Mouse (Mus musculus) CH12.LX (cell line): ENCODE results near the gene Fosb. TPM values are rescaled to one million over a fixed set of nuclear protein-coding genes. Genes with fewer than 3 reads are reported as not detected.

Experiments used
- DNase-seq: peaks from one replicate; pipeline ENCODE4 v3.0.0-alpha.2; 2013; ENCODE audit errors: extremely low read depth
- H3K27ac ChIP-seq: 2 replicates; pipeline ENCODE4 v1.5.1; 2012; ENCODE audit warnings: low read depth, mild to moderate bottlenecking, control low read depth, moderate library complexity; ENCODE audit not compliant: insufficient read depth
- H3K27me3 ChIP-seq: replicated peaks from 2 replicates; pipeline ENCODE3; 2012; ENCODE audit warnings: inconsistent platforms
- H3K36me3 ChIP-seq, 2 experiments: replicated peaks in 1 of 2; 2 replicates each; pipeline versions ENCODE3 to v1.6.1; 2012; ENCODE audit warnings: inconsistent platforms in 1 of 2, low read length in 1 of 2, mild to moderate bottlenecking in 1 of 2, mixed read lengths in 1 of 2, moderate library complexity in 1 of 2; ENCODE audit not compliant: control insufficient read depth in 1 of 2, insufficient read depth in 1 of 2
- H3K4me1 ChIP-seq, 2 experiments: 2 replicates each; pipeline ENCODE4 v1.6.1; 2012; ENCODE audit warnings: inconsistent platforms in 1 of 2, moderate library complexity in 1 of 2; ENCODE audit not compliant: insufficient read depth in 2 of 2, control insufficient read depth in 1 of 2
- H3K4me2 ChIP-seq: 2 replicates; pipeline ENCODE4 v1.6.1; 2012; ENCODE audit warnings: low read depth, mild to moderate bottlenecking, control low read depth; ENCODE audit not compliant: poor library complexity, insufficient read depth, severe bottlenecking
- H3K4me3 ChIP-seq, 3 experiments: fragments of 150-350 bp in 1 of 3; sonication (generic) in 1 of 3; replicated peaks in 1 of 3; 2 replicates each; pipeline versions ENCODE3 to v1.5.1; 2011 to 2012; ENCODE audit warnings: low read depth in 2 of 3, low read length in 2 of 3, mild to moderate bottlenecking in 2 of 3, moderate library complexity in 2 of 3, control low read depth in 1 of 3, improper control_type of control experiment in 1 of 3, inconsistent platforms in 1 of 3, mixed read lengths in 1 of 3; ENCODE audit not compliant: poor library complexity in 1 of 3
- H3K79me2 ChIP-seq: replicated peaks from 2 replicates; pipeline ENCODE4 v1.6.1; 2012; ENCODE audit warnings: mild to moderate bottlenecking, moderate library complexity; ENCODE audit not compliant: control insufficient read depth, poor library complexity, insufficient read depth, severe bottlenecking; ENCODE audit errors: extremely low read depth
- H3K9ac ChIP-seq: 2 replicates; pipeline ENCODE4 v1.6.1; 2012; ENCODE audit warnings: low read depth, mild to moderate bottlenecking, control low read depth, moderate library complexity; ENCODE audit not compliant: insufficient read depth
- H3K9me3 ChIP-seq: replicated peaks from 2 replicates; pipeline ENCODE3; 2012; ENCODE audit warnings: low read length, inconsistent platforms, mixed read lengths
- ELF1 ChIP-seq: IDR thresholded peaks from 2 replicates; pipeline ENCODE4 v1.6.1; 2014; ENCODE audit warnings: low read depth, mild to moderate bottlenecking, inconsistent platforms, low read length, improper control_type of control experiment
- EP300 ChIP-seq: IDR thresholded peaks from 2 replicates; pipeline ENCODE4 v1.6.1; 2011; ENCODE audit warnings: low read length, improper control_type of control experiment
- KAT2A ChIP-seq: IDR thresholded peaks from 2 replicates; pipeline ENCODE4 v1.6.1; 2012; ENCODE audit warnings: low read length, improper control_type of control experiment, inconsistent platforms; ENCODE audit not compliant: insufficient replicate concordance
- MAX ChIP-seq: IDR thresholded peaks from 2 replicates; pipeline ENCODE4 v1.6.1; 2011; ENCODE audit warnings: low read length, improper control_type of control experiment
- ZNF384 ChIP-seq: IDR thresholded peaks from 2 replicates; pipeline ENCODE4 v1.6.1; 2012; ENCODE audit warnings: low read depth, low read length, improper control_type of control experiment, inconsistent platforms
- dilution Hi-C: fragments of 300-500 bp; cut with MboI; formaldehyde crosslinking; loops from 2 replicates; pipeline ENCODE4 v1.14.3; 2020; ENCODE audit warnings: low sequenced_read_pairs; ENCODE audit not compliant: extremely low pct_unique_long_range_greater_than_20kb, extremely low pct_ligation_motif_present
- in situ Hi-C: fragments of 300-500 bp; cut with MboI; formaldehyde crosslinking; loops from 3 replicates; pipeline ENCODE4 v1.14.3; 2019; ENCODE audit warnings: low sequenced_read_pairs, low pct_ligation_motif_present, low pct_unique_long_range_greater_than_20kb, mixed read lengths
- polyA plus RNA-seq: library from polyadenylated mRNA; unstranded; fragments of >175 nt; gene quantifications from 2 replicates; pipeline ENCODE4 v1.2.1, GENCODE M21; 2012; ENCODE audit warnings: low read depth; ENCODE audit not compliant: insufficient read length
- total RNA-seq, 2 experiments: library from RNA; depleted of rRNA; stranded (reverse); fragments of 300-350 nt in 1 of 2; fragments of >200 nt in 1 of 2; gene quantifications; 2 replicates each; pipeline ENCODE4 v1.2.3; 2012 to 2014

Fosb gene
- total and polyA plus RNA-seq, 3 experiments = 0.08 to 0.56 TPM; not detected in 1

DNA sequence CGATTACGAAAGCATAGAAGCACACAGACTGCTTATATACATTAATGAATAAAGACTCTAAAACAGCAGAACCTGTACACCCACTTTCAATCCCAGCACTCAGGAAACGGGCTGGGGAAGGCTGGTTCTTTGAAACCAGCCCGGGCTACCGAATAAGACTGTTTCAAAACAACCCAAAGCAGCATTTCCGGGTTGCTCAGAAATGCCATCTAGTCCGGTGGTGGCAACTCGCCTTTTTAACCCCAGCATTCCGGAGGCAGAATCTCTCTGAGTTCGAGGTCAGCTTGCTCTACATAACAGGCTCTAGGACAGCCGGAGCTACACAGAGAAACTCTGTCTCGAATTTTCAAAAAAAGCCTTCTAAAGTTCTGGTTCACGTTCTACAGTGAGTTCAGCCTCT is 48.8 kb upstream of the Fosb start:
- peak overlapping the region; percentile 37 to 85 (median 73) for H3K4me3 ChIP-seq
- no peak overlapping the region for H3K27ac ChIP-seq
- peak; percentile 21 for DNase-seq
- H3K9me3 ChIP-seq = peaks cover 4% of the 10 kb centered on the region
- H3K79me2 ChIP-seq = peaks cover 8% of the 10 kb centered on the region
- H3K36me3 ChIP-seq = peaks cover 24 to 40% of the 10 kb centered on the region in 2 experiments
- TF ChIP-seq MAX (no peak), ELF1 (peak; percentile 66)
- TF ChIP-seq, all 38 proteins: peak for 1
- Histone ChIP-seq H3K4me2 (peak overlapping the region; percentile 63), H3K4me1 (peaks cover 8 to 32% of the 10 kb centered on the region in 2 experiments; a peak in 3 of 4 replicates), H3K9ac (peak overlapping the region; percentile 47), H3K27me3 (peaks cover 37% of the 10 kb centered on the region)
- dilution Hi-C loops (no loop called here), in situ Hi-C loops (loop anchor here (10.0 kb wide), 1 partner anchor 194 kb away; the partner anchor contains the start of gene Gipr)

DNA sequence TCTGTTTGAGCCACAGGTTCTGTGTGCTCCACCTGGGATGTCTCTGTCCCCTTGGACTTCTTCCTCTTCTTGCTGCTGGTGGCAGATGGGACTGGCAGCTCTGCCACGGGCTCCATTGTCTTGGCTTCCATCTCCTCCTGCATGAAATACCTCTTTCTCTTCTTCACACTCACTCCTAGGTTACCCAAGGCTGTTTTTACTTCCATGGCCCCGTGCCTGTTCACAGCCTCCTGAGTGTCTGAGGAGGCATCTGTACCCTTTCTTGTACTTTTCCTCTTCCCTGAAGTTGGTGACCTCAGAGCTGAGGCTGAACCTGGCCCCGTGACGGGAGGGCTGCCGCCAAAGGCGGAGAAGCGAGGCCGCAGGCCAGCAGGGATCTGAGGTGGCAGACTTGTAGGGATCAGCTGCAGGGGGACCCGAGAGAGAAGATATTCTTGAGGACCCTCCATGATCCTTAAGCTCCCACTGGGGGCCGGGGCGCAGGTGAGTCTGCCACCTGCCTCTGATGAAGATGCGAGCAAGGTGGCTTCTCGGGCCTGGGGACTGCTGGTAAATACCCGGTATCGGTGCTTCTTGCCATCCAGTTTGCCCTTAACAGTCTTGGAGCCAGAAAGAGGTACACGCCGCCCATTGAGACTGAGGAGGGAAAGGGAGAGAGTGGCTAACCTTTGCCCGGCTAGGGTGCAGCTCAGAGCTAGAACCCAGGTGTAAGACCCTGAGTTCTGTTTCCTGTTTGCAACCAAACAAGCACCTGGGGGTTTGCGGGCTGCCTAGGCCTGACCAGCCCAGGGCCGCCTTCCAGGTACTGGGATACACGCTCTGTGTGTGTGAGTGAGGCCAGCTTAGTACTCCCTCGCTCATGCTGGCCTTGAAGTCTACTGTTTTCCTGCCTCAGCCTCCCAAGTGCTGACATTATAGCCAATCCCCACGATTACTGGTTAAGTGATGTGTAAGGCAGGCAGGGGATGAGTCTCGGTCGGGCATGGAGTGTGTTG is 47.8 kb upstream of the Fosb start:
- peaks cover 8 to 31% of the 10 kb centered on the region in 2 experiments; a peak in 3 of 4 replicates for H3K4me1 ChIP-seq
- peak overlapping the region in 1 of 3 experiments; percentile 73 for H3K4me3 ChIP-seq
- no peak overlapping the region for H3K9ac ChIP-seq
- DNase-seq = no peak
- dilution Hi-C loops = no loop called here
- peak overlapping the region; percentile 63; the same call in 1 of the 2 replicates for H3K4me2 ChIP-seq
- H3K79me2 ChIP-seq = peaks cover 8% of the 10 kb centered on the region
- peaks cover 28% of the 10 kb centered on the region for H3K27me3 ChIP-seq
- H3K9me3 ChIP-seq = peaks cover 4% of the 10 kb centered on the region
- in situ Hi-C loops = loop anchor here (10.0 kb wide), 1 partner anchor 193 kb away; the partner anchor contains the start of gene Gipr
- peaks cover 27 to 49% of the 10 kb centered on the region in 2 experiments for H3K36me3 ChIP-seq
- no peak overlapping the region for H3K27ac ChIP-seq
- TF ChIP-seq EP300 (no peak), KAT2A (no peak)

DNA sequence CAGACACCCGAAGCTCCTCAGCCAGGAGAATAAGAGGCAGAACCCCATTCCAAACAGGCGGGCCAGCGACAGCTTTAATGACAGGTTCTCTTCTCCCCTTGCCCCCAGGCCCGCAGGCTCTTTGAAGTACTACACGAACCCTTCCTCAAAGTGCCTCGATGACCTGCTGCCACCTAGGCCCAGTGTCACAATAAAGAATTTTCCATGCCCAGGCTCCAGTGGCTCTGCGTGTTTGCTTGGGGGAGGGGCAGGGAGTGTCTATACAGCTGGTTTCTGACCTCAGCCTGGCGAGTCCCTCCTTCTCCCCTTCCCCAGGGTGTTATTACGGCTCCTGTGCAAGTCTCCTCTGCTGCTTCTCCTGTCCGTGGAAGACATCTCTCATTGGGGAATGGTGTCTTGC is 46.5 kb upstream of the Fosb start:
- Histone ChIP-seq H3K27ac (no peak overlapping the region), H3K9ac (no peak overlapping the region), H3K79me2 (peaks cover 8% of the 10 kb centered on the region), H3K4me2 (no peak overlapping the region), H3K27me3 (peaks cover 14% of the 10 kb centered on the region), H3K4me3 (no peak overlapping the region), H3K4me1 (peaks cover 8 to 31% of the 10 kb centered on the region in 2 experiments; a peak in 3 of 4 replicates), H3K36me3 (peaks cover 30 to 62% of the 10 kb centered on the region in 2 experiments), H3K9me3 (peaks cover 4% of the 10 kb centered on the region)
- dilution Hi-C loops (no loop called here), in situ Hi-C loops (loop anchor here (10.0 kb wide), 1 partner anchor 192 kb away; the partner anchor contains the start of gene Gipr)
- no peak for DNase-seq
- TF ChIP-seq ZNF384 = no peak
